Mouse (Mus musculus) MEL (cell line): ENCODE measurements around the gene Olfr153. TPM values are rescaled to one million over a fixed set of nuclear protein-coding genes. Genes with fewer than 3 reads are reported as not detected.

ENCODE experiments used
- DNase-seq: peaks from one replicate; pipeline ENCODE4 v3.0.0; 2011; ENCODE audit warnings: low read depth, low spot score
- H3K27ac ChIP-seq: 2 replicates; pipeline ENCODE4 v1.5.1; 2012; ENCODE audit warnings: low read depth, mild to moderate bottlenecking, control low read depth, low read length, moderate library complexity; ENCODE audit not compliant: control insufficient read depth
- H3K27me3 ChIP-seq, 2 experiments: fragments of 150-350 bp in 1 of 2; sonication (generic) in 1 of 2; 2 replicates each; pipeline ENCODE4 v1.6.1; 2012; ENCODE audit warnings: low read length in 2 of 2, mild to moderate bottlenecking in 2 of 2, improper control_type of control experiment in 1 of 2, moderate library complexity in 1 of 2; ENCODE audit not compliant: insufficient read depth in 2 of 2, control insufficient read depth in 1 of 2
- H3K36me3 ChIP-seq, 2 experiments: 2 replicates each; pipeline ENCODE4 v1.6.1; 2012 to 2014; ENCODE audit warnings: low read length in 2 of 2, improper control_type of control experiment in 1 of 2, inconsistent platforms in 1 of 2, mild to moderate bottlenecking in 1 of 2; ENCODE audit not compliant: insufficient read depth in 2 of 2, control insufficient read depth in 1 of 2
- H3K4me1 ChIP-seq, 2 experiments: fragments of 150-350 bp in 1 of 2; sonication (generic) in 1 of 2; 2 replicates each; pipeline ENCODE4 v1.6.1; 2012; ENCODE audit warnings: low read length in 2 of 2, improper control_type of control experiment in 1 of 2, mild to moderate bottlenecking in 1 of 2; ENCODE audit not compliant: insufficient read depth in 2 of 2, control insufficient read depth in 1 of 2
- H3K4me3 ChIP-seq, 2 experiments: fragments of 150-350 bp in 1 of 2; sonication (generic) in 1 of 2; 2 replicates each; pipeline ENCODE4 v1.5.1; 2012; ENCODE audit warnings: low read depth in 2 of 2, low read length in 2 of 2, mild to moderate bottlenecking in 2 of 2, moderate library complexity in 2 of 2, control low read depth in 1 of 2, improper control_type of control experiment in 1 of 2; ENCODE audit not compliant: control insufficient read depth in 1 of 2, insufficient read depth in 1 of 2
- H3K79me2 ChIP-seq: 2 replicates; pipeline ENCODE4 v1.6.1; 2012; ENCODE audit warnings: mild to moderate bottlenecking, low read length, moderate library complexity; ENCODE audit not compliant: control insufficient read depth, poor library complexity, insufficient read depth
- H3K9ac ChIP-seq: 2 replicates; pipeline ENCODE4 v1.6.1; 2012; ENCODE audit warnings: low read depth, mild to moderate bottlenecking, control low read depth, low read length, moderate library complexity; ENCODE audit not compliant: control insufficient read depth, poor library complexity, severe bottlenecking
- H3K9me3 ChIP-seq: fragments of 150-350 bp; sonication (generic); replicated peaks from 2 replicates; pipeline ENCODE4 v1.6.1; 2012; ENCODE audit warnings: mild to moderate bottlenecking, low read length, improper control_type of control experiment, moderate library complexity; ENCODE audit not compliant: insufficient read depth
- CHD1 ChIP-seq: IDR thresholded peaks from 2 replicates; pipeline ENCODE4 v1.6.1; 2012; ENCODE audit warnings: low read depth, mild to moderate bottlenecking, inconsistent platforms, low read length, improper control_type of control experiment
- CHD2 ChIP-seq: IDR thresholded peaks from 2 replicates; pipeline ENCODE4 v1.6.1; 2011; ENCODE audit warnings: low read length, improper control_type of control experiment
- CTCF ChIP-seq, 3 experiments: IDR thresholded peaks in 2 of 3; conservative IDR thresholded peaks in 1 of 3; 2 replicates each; pipeline ENCODE4 v1.5.1; 2011 to 2012; ENCODE audit warnings: low read length in 3 of 3, low read depth in 2 of 3, mild to moderate bottlenecking in 2 of 3, improper control_type of control experiment in 1 of 3, inconsistent platforms in 1 of 3, mixed read lengths in 1 of 3, moderate library complexity in 1 of 3; ENCODE audit not compliant: control insufficient read depth in 1 of 3, insufficient read depth in 1 of 3, poor library complexity in 1 of 3, severe bottlenecking in 1 of 3
- E2F4 ChIP-seq: IDR thresholded peaks from 2 replicates; pipeline ENCODE4 v1.6.1; 2011; ENCODE audit warnings: low read depth, low read length, improper control_type of control experiment, borderline replicate concordance
- ELF1 ChIP-seq: IDR thresholded peaks from 2 replicates; pipeline ENCODE4 v1.6.1; 2014; ENCODE audit warnings: low read depth, mild to moderate bottlenecking, inconsistent platforms, low read length, improper control_type of control experiment, moderate library complexity
- GATA1 ChIP-seq: IDR thresholded peaks from 2 replicates; pipeline ENCODE4 v1.6.1; 2011; ENCODE audit warnings: low read depth, low read length, improper control_type of control experiment
- HCFC1 ChIP-seq: IDR thresholded peaks from 2 replicates; pipeline ENCODE4 v1.6.1; 2012; ENCODE audit warnings: low read depth, mild to moderate bottlenecking, inconsistent platforms, low read length, improper control_type of control experiment, moderate library complexity
- KAT2A ChIP-seq: conservative IDR thresholded peaks from 2 replicates; pipeline ENCODE4 v1.6.1; 2012; ENCODE audit warnings: low read depth, low read length, improper control_type of control experiment, inconsistent platforms
- MAFK ChIP-seq: IDR thresholded peaks from 2 replicates; pipeline ENCODE4 v1.6.1; 2011; ENCODE audit warnings: low read depth, mild to moderate bottlenecking, low read length, improper control_type of control experiment, borderline replicate concordance
- MAZ ChIP-seq: IDR thresholded peaks from 2 replicates; pipeline ENCODE4 v1.6.1; 2012; ENCODE audit warnings: low read depth, mild to moderate bottlenecking, inconsistent platforms, low read length, improper control_type of control experiment
- MXI1 ChIP-seq: IDR thresholded peaks from 2 replicates; pipeline ENCODE4 v1.6.1; 2011; ENCODE audit warnings: mild to moderate bottlenecking, low read depth, low read length, improper control_type of control experiment
- MYB ChIP-seq: IDR thresholded peaks from 2 replicates; pipeline ENCODE4 v1.6.1; 2011; ENCODE audit warnings: mild to moderate bottlenecking, low read depth, low read length, improper control_type of control experiment
- MYC ChIP-seq: IDR thresholded peaks from 2 replicates; pipeline ENCODE4 v1.6.1; 2011; ENCODE audit warnings: low read depth, mild to moderate bottlenecking, low read length, improper control_type of control experiment, moderate library complexity
- NRF1 ChIP-seq: IDR thresholded peaks from 2 replicates; pipeline ENCODE4 v1.6.1; 2014; ENCODE audit warnings: low read depth, mild to moderate bottlenecking, inconsistent platforms, low read length, improper control_type of control experiment, moderate library complexity; ENCODE audit not compliant: poor library complexity, insufficient read depth, severe bottlenecking
- POLR2A ChIP-seq, 2 experiments: IDR thresholded peaks; 2 replicates each; pipeline ENCODE4 v1.6.1; 2011 to 2012; ENCODE audit warnings: low read length in 2 of 2, mild to moderate bottlenecking in 2 of 2, control low read depth in 1 of 2, improper control_type of control experiment in 1 of 2, low read depth in 1 of 2, moderate library complexity in 1 of 2; ENCODE audit not compliant: control insufficient read depth in 1 of 2, insufficient read depth in 1 of 2, poor library complexity in 1 of 2
- POLR2AphosphoS2 ChIP-seq: IDR thresholded peaks from 2 replicates; pipeline ENCODE4 v1.6.1; 2011; ENCODE audit warnings: low read length, improper control_type of control experiment
- POLR2AphosphoS5 ChIP-seq: IDR thresholded peaks from 2 replicates; pipeline ENCODE4 v1.6.1; 2012; ENCODE audit warnings: low read depth, borderline replicate concordance, mild to moderate bottlenecking, inconsistent platforms, low read length, moderate library complexity, mixed read lengths
- SIN3A ChIP-seq: IDR thresholded peaks from 2 replicates; pipeline ENCODE4 v1.6.1; 2012; ENCODE audit warnings: low read length, improper control_type of control experiment, inconsistent platforms
- UBTF ChIP-seq: IDR thresholded peaks from 2 replicates; pipeline ENCODE4 v1.6.1; 2012; ENCODE audit warnings: low read depth, mild to moderate bottlenecking, inconsistent platforms, low read length, improper control_type of control experiment, moderate library complexity, borderline replicate concordance; ENCODE audit not compliant: insufficient read depth
- USF2 ChIP-seq, 2 experiments: IDR thresholded peaks; 2 replicates each; pipeline ENCODE4 v1.6.1; 2011 to 2012; ENCODE audit warnings: improper control_type of control experiment in 2 of 2, low read length in 2 of 2, borderline replicate concordance in 1 of 2, inconsistent platforms in 1 of 2, low read depth in 1 of 2, mild to moderate bottlenecking in 1 of 2; ENCODE audit not compliant: insufficient read depth in 1 of 2
- ZC3H11A ChIP-seq: IDR thresholded peaks from 2 replicates; pipeline ENCODE4 v1.6.1; 2012; ENCODE audit warnings: low read depth, mild to moderate bottlenecking, inconsistent platforms, low read length, improper control_type of control experiment
- polyA plus RNA-seq, 2 experiments: library from polyadenylated mRNA; stranded (reverse) in 1 of 2; unstranded in 1 of 2; fragments of >175 nt in 1 of 2; fragments of >200 nt in 1 of 2; gene quantifications; 2 replicates each; pipeline versions ENCODE4 v1.2.1 to v1.2.4; 2012; ENCODE audit warnings: low replicate concordance in 2 of 2, low read depth in 1 of 2; ENCODE audit not compliant: insufficient read length in 2 of 2, insufficient read depth in 1 of 2, missing spikeins in 1 of 2
- total RNA-seq: library from RNA; depleted of rRNA; stranded (reverse); fragments of 300-350 nt; gene quantifications from 2 replicates; pipeline ENCODE4 v1.2.3, GENCODE M21; 2012

The Olfr153 gene
- total and polyA plus RNA-seq, 3 experiments: not detected

DNA sequence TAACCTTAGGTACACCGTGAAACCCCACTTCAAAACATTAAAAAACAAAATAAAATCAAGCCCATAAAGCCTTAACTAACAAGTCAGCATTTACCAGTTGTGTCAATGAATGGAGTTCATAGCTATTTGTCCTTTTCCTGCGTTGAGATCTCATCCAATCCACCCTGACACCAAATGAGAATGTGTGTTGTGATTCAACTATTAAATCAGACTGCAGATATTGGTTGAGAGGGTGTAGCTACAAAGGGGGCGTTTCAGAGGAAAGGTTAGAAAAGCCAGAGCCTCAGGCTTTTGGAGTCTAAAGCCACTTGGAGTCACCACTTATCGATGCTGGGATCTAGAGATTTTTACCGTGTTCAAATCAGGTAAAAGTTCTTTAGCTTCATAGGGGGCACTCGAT is 25.3 kb upstream of the Olfr153 start, which contains the start of gene Pramel6 (continued):
- no peak for TF ChIP-seq POLR2A (IDR thresholded peaks at IDR 0.05; ENCODE audit: control insufficient read depth in 1 of 2, insufficient read depth in 1 of 2, low read depth in 1 of 2, low read length in 2 of 2, poor library complexity in 1 of 2)

- Histone ChIP-seq H3K79me2 (no peaks in the 10 kb centered on the region), H3K9ac (no peak overlapping the region)
- no peak for DNase-seq
- no peak for TF ChIP-seq SIN3A
- TF ChIP-seq POLR2AphosphoS2: no peak
- no peak for TF ChIP-seq MAFK
- no peak for TF ChIP-seq MAZ
- TF ChIP-seq MYB: no peak
- TF ChIP-seq POLR2AphosphoS5: no peak
- TF ChIP-seq MYC: no peak
- TF ChIP-seq MXI1: no peak
- TF ChIP-seq USF2 (IDR thresholded peaks at IDR 0.05; ENCODE audit: borderline replicate concordance in 1 of 2, insufficient read depth in 1 of 2, low read depth in 1 of 2, low read length in 2 of 2): no peak
- no peak for TF ChIP-seq CHD2
- TF ChIP-seq KAT2A: no peak
- no peak for TF ChIP-seq ELF1
- TF ChIP-seq NRF1: no peak
- no peak for TF ChIP-seq ZC3H11A
- TF ChIP-seq, all 39 proteins: peak for 0
- Histone ChIP-seq H3K4me3 (no peak overlapping the region), H3K4me1 (no peaks in the 10 kb centered on the region), H3K27ac (no peak overlapping the region), H3K9me3 (no peaks in the 10 kb centered on the region), H3K36me3 (no peaks in the 10 kb centered on the region), H3K27me3 (no peaks in the 10 kb centered on the region)
Measured at GRCm38 (mm10) chr2:87515046-87515445, 16.6 kb upstream of the Olfr153 start.

DNA sequence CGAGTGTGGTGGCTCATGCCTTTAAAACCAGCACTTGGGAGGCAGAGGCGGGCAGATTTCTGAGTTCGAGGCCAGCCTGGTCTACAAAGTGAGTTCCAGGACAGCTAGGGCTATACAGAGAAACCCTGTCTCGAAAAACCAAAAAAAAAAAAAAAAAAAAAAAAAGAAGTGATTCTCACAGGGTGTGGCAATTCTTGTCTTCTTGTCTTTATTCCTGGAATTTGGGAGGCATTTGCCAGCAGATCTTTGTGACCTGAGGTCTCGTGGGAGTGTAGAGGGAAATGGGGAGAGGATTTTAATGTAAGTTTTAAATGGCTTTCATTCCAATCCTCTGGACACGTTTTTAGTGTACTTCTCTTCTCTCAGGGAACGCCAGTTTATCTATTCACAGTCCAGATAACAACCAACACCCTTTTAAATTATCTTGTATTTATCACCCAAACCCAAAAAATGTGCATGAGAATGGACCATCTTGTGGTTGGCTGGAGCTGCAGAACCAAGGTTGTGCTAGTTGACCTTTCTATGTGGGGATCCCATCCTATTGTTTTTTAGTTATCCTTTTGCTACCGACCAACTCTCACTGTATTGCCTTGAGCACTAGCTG is 16.0 kb upstream of the Olfr153 start:
- H3K9ac ChIP-seq: no peak overlapping the region
- TF ChIP-seq CHD1: no peak
- TF ChIP-seq UBTF: no peak
- TF ChIP-seq E2F4: no peak
- TF ChIP-seq SIN3A: no peak
- TF ChIP-seq HCFC1: no peak
- TF ChIP-seq CTCF (IDR thresholded peaks at IDR 0.05 in 2 of 3, conservative IDR thresholded peaks at IDR 0.05 in 1 of 3; ENCODE audit: control insufficient read depth in 1 of 3, insufficient read depth in 1 of 3, low read depth in 2 of 3, low read length in 3 of 3, poor library complexity in 1 of 3, severe bottlenecking in 1 of 3): no peak
- TF ChIP-seq MAZ: no peak
- no peak for TF ChIP-seq NRF1
- no peak for TF ChIP-seq GATA1
- TF ChIP-seq ELF1: no peak
- no peaks in the 10 kb centered on the region for H3K4me1 ChIP-seq
- H3K79me2 ChIP-seq: no peaks in the 10 kb centered on the region
- no peak for DNase-seq
- no peaks in the 10 kb centered on the region for H3K27me3 ChIP-seq
- no peaks in the 10 kb centered on the region for H3K36me3 ChIP-seq
- no peak overlapping the region for H3K27ac ChIP-seq
- no peak overlapping the region for H3K4me3 ChIP-seq
- no peaks in the 10 kb centered on the region for H3K9me3 ChIP-seq
